Mouse (Mus musculus): ENCODE measurements around the gene Pxylp1.

GRCm38 (mm10) chr9:96904360-96905355 is 12.2 kb upstream of the Pxylp1 start:
- TF ChIP-seq GATA1 (IDR thresholded peaks at IDR 0.05; ENCODE audit: borderline replicate concordance, low read length): no peak
- no peak for TF ChIP-seq FLI1 (IDR thresholded peaks at IDR 0.05; ENCODE audit: low read length)
